Mouse (Mus musculus): ENCODE data around the gene Scarb1. TPM values are rescaled to one million over a fixed set of nuclear protein-coding genes. Genes with fewer than 3 reads are reported as not detected.
A peak's percentile ranks its signal among the peaks of the same experiment; 100 is the strongest.
"Not testable (repeated sequence)": the region's sequence is repeated elsewhere in the genome, so short reads cannot be mapped to it uniquely, and the experiment has no call there.

Scarb1 gene
- polyA plus RNA-seq (2014; fragmentation: Nextera tagmentation; extraction: Ambion mirVana) = 51.4 and 58.0 TPM in 2 replicates

DNA sequence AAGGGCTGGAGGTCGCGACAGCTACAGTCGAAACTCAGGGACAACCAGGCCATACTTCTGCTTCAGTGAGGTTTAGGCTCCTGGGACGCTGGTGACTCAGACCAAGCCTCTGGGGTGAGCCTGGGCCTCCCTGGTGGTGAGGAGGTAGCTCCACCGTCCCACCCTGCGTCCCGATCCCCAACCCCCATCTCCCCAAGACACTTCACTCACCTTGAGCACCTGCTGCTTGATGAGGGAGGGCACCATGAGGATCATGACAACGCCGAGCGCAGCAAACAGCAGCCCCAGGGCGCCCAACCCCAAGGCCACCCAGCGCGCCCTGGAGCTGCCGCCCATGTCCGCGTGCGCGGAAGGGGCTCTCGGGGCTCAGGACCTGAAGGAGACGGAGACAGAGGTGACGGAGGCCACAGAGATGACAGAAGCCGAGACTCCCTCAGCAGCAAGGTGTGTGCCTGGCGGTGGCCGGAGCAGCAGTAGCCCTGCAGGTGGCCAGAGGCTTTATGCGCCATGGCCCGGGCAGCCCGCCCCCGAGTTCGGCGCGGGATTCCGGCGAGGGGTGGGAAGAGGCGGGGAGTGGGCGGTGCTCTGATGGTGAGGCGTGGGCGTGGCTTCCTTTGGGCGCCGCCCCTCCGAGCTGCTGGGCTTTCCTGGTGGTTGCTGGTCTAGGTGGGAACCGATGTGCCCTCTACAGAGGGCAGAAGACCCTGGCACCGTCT is at the start of gene Scarb1:
Scarb1 (minus strand) TSS at position 548 of the 716 bp plus-strand sequence.
- peak within 1 kb of the TSS; percentile 68 for H3K9ac ChIP-seq
- peak within 1 kb of the TSS; percentile 48 for H3K27ac ChIP-seq (ENCODE audit: low read depth)
- no peaks in the 10 kb centered on the region for H3K9me3 ChIP-seq (ENCODE audit: low read depth, low read length)
- peak; percentile 24; the same call in 1 of the 2 replicates for TF ChIP-seq CTCF (IDR thresholded peaks at IDR 0.05; ENCODE audit: low read depth)
- DNase-seq = peak; percentile 94
- no peaks in the 10 kb centered on the region for H3K27me3 ChIP-seq (ENCODE audit: insufficient read depth, low read length)
- WGBS = under 1% methylated on average over 42 of the region's 42 CpGs
- H3K4me1 ChIP-seq (ENCODE audit: insufficient read depth) = peaks cover 6% of the 10 kb centered on the region
- H3K36me3 ChIP-seq (ENCODE audit: insufficient read depth) = no peaks in the 10 kb centered on the region
- peak; percentile 88 for ATAC-seq (ENCODE audit: insufficient read depth)
- peak within 1 kb of the TSS; percentile 80 for H3K4me2 ChIP-seq
- H3K4me3 ChIP-seq (ENCODE audit: low read depth, low read length) = peak within 1 kb of the TSS; percentile 76

DNA sequence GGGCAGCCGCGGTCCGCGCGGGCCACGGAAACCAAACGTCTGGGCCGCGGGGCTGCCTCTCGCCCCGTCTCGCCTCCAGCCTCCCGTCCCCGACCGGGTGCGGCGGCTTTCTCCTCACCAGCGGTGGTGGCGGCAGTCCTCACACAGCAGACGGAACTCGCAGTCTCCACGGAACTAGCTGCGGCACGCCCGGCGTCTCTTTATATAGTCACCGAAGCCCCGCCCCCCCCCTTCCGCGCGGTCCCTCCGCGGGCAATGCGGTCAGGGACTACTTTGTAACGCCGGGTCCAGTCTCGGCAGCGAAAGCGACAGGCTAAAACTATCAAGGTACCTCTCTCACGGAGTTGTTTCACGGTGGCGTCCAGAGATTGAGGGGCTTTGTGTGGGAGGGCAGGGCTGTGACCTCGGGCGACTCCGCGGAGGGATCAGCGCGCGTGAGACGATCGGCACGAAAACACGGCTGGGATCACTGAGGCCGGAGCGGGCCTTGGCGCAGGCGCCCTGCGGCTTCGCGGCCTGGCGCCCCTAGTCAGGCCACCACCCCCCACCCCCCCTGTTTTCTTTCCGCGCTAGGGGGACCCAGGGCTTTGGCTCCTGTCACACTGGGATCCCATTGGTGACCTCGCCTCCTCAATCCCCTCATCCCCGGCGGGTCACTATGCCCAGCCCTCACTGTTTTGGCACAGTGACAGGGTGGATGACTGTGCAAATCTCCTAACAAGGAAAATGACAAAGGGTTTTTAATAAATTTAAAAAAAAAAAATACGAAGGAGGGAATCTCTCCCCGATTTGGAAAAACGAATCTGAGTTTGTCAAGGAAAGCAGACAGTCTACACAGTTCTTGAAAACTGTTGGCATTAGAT is 48.9 kb upstream of the Scarb1 start, which contains the start of gene Ubc:
Ubc (minus strand) TSS at position 624 of the 863 bp plus-strand sequence.
- ATAC-seq (ENCODE audit: insufficient read depth) (peak; percentile 59), DNase-seq (peak; percentile 94)
- Histone ChIP-seq H3K36me3 (ENCODE audit: insufficient read depth) (peaks cover 21% of the 10 kb centered on the region), H3K27ac (ENCODE audit: low read depth) (peak within 1 kb of the TSS; percentile 100), H3K4me3 (ENCODE audit: low read depth, low read length) (peak within 1 kb of the TSS; percentile 100), H3K4me1 (ENCODE audit: insufficient read depth) (peaks cover 16% of the 10 kb centered on the region), H3K4me2 (peak within 1 kb of the TSS; percentile 80), H3K9ac (peak within 1 kb of the TSS; percentile 99), H3K27me3 (ENCODE audit: insufficient read depth, low read length) (no peaks in the 10 kb centered on the region), H3K9me3 (ENCODE audit: low read depth, low read length) (no peaks in the 10 kb centered on the region)
- under 1% methylated on average over 69 of the region's 69 CpGs for WGBS
- no peak for TF ChIP-seq CTCF (IDR thresholded peaks at IDR 0.05; ENCODE audit: low read depth)

DNA sequence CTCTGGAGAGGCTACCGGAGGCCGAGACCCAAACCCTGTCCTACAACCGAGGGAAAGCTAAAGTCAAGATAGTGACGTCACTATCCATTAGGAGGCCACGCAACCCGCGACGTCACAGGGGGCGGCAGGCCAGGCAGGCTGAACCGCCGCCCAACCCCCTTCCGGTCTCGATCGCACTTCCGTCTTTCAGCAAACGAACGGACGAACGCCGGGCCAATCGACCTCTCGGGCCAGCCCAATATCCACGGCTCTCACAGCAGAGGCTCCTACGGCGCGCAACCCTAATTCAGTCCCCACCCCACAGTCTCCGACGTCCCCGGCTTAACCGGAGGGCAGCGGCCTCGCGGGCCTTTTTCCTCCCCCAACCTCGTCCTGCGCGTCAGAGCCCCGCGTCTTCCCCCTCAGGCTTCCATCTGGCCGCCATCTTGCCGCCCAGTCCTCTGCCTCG is 48.3 kb upstream of the Scarb1 start, which contains the start of gene Gm10382:
Gm10382 (plus strand) TSS at position 192 of the 448 bp plus-strand sequence.
- Histone ChIP-seq H3K27me3 (ENCODE audit: insufficient read depth, low read length) (no peaks in the 10 kb centered on the region), H3K4me1 (ENCODE audit: insufficient read depth) (peaks cover 16% of the 10 kb centered on the region), H3K36me3 (ENCODE audit: insufficient read depth) (peaks cover 28% of the 10 kb centered on the region), H3K9me3 (ENCODE audit: low read depth, low read length) (no peaks in the 10 kb centered on the region), H3K9ac (peak within 1 kb of the TSS; percentile 99), H3K27ac (ENCODE audit: low read depth) (peak within 1 kb of the TSS; percentile 98), H3K4me3 (ENCODE audit: low read depth, low read length) (peak within 1 kb of the TSS; percentile 100), H3K4me2 (peak within 1 kb of the TSS; percentile 80)
- ATAC-seq (ENCODE audit: insufficient read depth) = peak; percentile 18; the same call in 1 of the 2 replicates
- WGBS = under 1% methylated on average over 41 of the region's 41 CpGs
- no peak for TF ChIP-seq CTCF (IDR thresholded peaks at IDR 0.05; ENCODE audit: low read depth)
- peak; percentile 89 for DNase-seq

DNA sequence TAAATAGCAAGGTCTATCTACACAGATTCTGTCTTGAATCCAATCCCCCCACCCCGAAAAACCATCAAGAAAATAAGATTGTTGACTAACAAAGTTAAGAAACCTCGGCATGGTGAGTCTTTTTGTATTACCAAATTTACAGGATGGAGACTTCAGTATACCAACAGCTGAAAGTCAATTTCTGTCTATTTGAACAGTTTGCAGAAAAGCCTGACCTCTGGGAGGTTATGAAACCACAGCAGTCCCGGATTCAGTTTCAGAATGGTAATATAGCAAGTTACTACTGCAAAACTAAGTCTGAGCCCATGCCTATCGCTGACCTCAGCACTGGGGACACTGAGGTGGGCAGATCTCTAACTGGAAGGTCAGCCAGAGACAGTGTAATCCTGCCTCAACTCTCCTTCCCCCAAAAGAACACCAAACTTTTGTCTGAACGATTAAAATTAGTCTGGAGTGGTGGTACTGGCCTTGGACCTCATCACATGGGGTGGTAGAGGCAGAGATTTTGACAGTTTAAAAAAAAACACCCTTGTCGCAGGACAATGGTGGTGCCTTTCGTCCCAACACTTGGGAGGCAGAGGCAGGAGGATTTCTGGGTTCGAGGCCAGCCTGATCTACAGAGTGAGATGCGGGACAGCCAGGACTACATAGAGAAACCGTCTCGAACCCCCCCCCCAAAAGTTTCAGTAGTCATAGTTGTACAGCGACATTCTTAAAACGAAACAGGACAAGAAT is 47.6 kb upstream of the Scarb1 start:
- peak overlapping the region; percentile 80 for H3K4me2 ChIP-seq
- DNase-seq (no peak), ATAC-seq (ENCODE audit: insufficient read depth) (no peak)
- WGBS = 16% methylated on average over 13 of the region's 13 CpGs
- no peak for TF ChIP-seq CTCF (IDR thresholded peaks at IDR 0.05; ENCODE audit: low read depth)
- peak overlapping the region; percentile 100 for H3K4me3 ChIP-seq (ENCODE audit: low read depth, low read length)
- peaks cover 34% of the 10 kb centered on the region for H3K36me3 ChIP-seq (ENCODE audit: insufficient read depth)
- peak overlapping the region; percentile 99 for H3K9ac ChIP-seq
- no peaks in the 10 kb centered on the region for H3K27me3 ChIP-seq (ENCODE audit: insufficient read depth, low read length)
- H3K27ac ChIP-seq (ENCODE audit: low read depth) = peak overlapping the region; percentile 98
- H3K4me1 ChIP-seq (ENCODE audit: insufficient read depth) = peaks cover 10% of the 10 kb centered on the region
- no peaks in the 10 kb centered on the region for H3K9me3 ChIP-seq (ENCODE audit: low read depth, low read length)

DNA sequence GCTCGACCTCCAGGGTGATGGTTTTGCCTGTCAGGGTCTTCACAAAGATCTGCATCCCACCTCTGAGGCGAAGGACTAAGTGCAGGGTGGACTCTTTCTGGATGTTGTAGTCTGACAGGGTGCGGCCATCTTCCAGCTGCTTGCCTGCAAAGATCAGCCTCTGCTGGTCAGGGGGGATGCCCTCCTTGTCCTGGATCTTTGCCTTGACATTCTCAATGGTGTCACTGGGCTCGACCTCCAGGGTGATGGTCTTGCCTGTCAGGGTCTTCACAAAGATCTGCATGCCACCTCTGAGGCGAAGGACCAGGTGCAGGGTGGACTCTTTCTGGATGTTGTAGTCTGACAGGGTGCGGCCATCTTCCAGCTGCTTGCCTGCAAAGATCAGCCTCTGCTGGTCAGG is 46.4 kb upstream of the Scarb1 start:
- not testable (repeated sequence) for DNase-seq; H3K9ac ChIP-seq; H3K9me3 ChIP-seq (ENCODE audit: low read depth, low read length); H3K4me1 ChIP-seq (ENCODE audit: insufficient read depth); H3K4me2 ChIP-seq; H3K27ac ChIP-seq (ENCODE audit: low read depth); ATAC-seq (ENCODE audit: insufficient read depth); H3K4me3 ChIP-seq (ENCODE audit: low read depth, low read length); H3K27me3 ChIP-seq (ENCODE audit: insufficient read depth, low read length)
- 84% methylated on average over 4 of the region's 6 CpGs for WGBS
- H3K36me3 ChIP-seq (ENCODE audit: insufficient read depth) = peaks cover 35% of the 10 kb centered on the region

DNA sequence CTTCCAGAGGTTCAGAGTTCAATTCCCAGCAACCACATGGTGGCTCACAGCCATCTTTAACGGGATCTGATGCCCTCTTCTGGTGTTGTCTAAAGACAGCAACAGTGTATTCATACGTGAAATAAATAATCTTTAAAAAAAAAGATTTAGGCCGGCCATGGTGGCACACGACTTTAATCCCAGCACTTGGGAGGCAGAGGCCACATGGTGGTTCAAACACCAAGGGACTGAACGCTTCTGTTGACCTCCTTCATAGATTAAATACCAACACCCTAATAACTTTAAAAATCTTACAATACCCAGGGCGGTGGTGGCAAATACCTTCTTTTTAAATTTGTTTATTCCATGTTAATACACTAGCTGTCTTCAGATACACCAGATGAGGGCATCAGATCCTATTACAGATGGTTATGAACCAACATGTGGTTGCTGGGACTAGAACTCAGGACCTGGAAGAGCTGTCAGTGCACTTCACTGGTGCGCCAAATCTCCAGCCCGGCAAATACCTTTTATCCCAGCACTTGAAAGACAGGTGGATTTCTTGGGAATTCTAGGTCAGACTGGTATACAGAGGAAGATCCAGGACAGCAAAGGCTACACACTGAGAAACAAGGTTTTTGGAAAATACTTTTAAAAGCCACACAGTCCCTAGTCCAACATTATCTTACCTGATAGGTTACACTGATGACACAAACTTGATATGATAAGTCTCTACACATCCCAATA is 44.5 kb upstream of the Scarb1 start:
- H3K4me3 ChIP-seq (ENCODE audit: low read depth, low read length) = no peak overlapping the region

More for the DNA sequence above, 44.5 kb upstream of the Scarb1 start:
- 65% methylated on average over 8 of the region's 8 CpGs for WGBS
- ATAC-seq (ENCODE audit: insufficient read depth) = no peak
- no peaks in the 10 kb centered on the region for H3K27me3 ChIP-seq (ENCODE audit: insufficient read depth, low read length)
- H3K27ac ChIP-seq (ENCODE audit: low read depth) = no peak overlapping the region
- DNase-seq = no peak
- H3K4me2 ChIP-seq = no peak overlapping the region
- peaks cover 35% of the 10 kb centered on the region for H3K36me3 ChIP-seq (ENCODE audit: insufficient read depth)
- H3K4me1 ChIP-seq (ENCODE audit: insufficient read depth) = 0 out of 2 replicates have a peak, but pooled peaks cover 4% of the 10 kb centered on the region
- no peak overlapping the region for H3K9ac ChIP-seq
- TF ChIP-seq CTCF (IDR thresholded peaks at IDR 0.05; ENCODE audit: low read depth) = no peak
- H3K9me3 ChIP-seq (ENCODE audit: low read depth, low read length) = no peaks in the 10 kb centered on the region

Measured in lung, embryonic 14.5 days (tissue).